Mouse (Mus musculus): ENCODE data around the gene Pbxip1. TPM values are rescaled to one million over a fixed set of nuclear protein-coding genes. Genes with fewer than 3 reads are reported as not detected.

The Pbxip1 gene
- polyA plus RNA-seq, 1 experiment from 2014 or later = 51.7 TPM

DNA sequence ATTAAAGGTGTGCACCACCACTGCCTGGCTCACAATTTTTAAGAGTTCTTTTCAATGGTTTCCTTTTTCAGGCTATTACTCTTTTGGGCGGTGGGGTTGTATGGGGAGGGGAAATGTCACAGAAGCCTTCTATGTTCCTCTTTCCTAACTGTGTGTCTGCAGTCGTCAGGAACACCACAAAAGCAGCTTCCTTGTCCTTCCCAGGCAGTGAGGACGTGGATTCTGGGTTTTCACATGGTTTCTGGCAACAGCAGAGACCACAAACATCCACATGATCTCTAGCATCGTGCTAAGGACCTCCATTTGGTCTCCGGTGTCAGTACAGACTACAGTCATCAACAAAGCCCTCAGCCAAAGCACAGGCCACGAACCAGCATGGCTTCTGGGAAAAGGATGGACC lies 37.3 kb downstream of the Pbxip1 start:
- H3K27me3 ChIP-seq (ENCODE audit: insufficient read depth, low read length) = no peaks in the 10 kb centered on the region
- peaks cover 5% of the 10 kb centered on the region; the same call in 1 of the 2 replicates for H3K36me3 ChIP-seq (ENCODE audit: insufficient read depth, low read length)
- H3K4me1 ChIP-seq (ENCODE audit: insufficient read depth, low read length) = no peaks in the 10 kb centered on the region
- H3K9me3 ChIP-seq (ENCODE audit: low read length) = no peaks in the 10 kb centered on the region
- H3K27ac ChIP-seq (ENCODE audit: low read length) = no peak overlapping the region
- ATAC-seq (ENCODE audit: low FRiP score, low TSS enrichment) = no peak
- no peak overlapping the region for H3K4me3 ChIP-seq (ENCODE audit: low read length)
- H3K4me2 ChIP-seq (replicated peaks; ENCODE audit: low read depth, low read length) = no peak overlapping the region
- WGBS = 72% methylated on average over 6 of the region's 6 CpGs
- no peak overlapping the region for H3K9ac ChIP-seq (replicated peaks; ENCODE audit: low read length)

DNA sequence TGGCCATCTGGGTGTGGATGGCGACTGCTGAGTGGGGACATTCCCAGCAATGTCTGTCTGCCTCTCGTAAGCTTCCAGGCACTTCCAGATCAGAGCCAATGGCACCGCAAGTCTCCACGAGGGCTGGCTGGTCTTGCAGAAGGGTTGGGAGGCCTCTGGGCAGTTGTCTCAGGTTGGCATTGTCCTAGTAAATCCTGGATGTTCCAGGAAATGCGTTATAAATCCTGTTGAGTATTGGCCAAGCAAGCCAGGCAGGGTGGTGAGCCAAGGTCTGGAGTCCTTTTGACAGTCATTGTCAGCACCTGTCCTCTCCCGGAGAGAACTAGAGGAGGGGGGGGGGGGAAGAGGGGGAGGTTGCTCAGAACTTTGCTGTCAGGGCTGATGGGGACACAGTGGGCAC lies 42.5 kb downstream of the Pbxip1 start:
- H3K27me3 ChIP-seq (ENCODE audit: insufficient read depth, low read length) = no peaks in the 10 kb centered on the region
- WGBS = 70% methylated on average over 6 of the region's 6 CpGs
- H3K36me3 ChIP-seq (ENCODE audit: insufficient read depth, low read length) = no peaks in the 10 kb centered on the region
- no peak overlapping the region for H3K27ac ChIP-seq (ENCODE audit: low read length)
- no peak for ATAC-seq (ENCODE audit: low FRiP score, low TSS enrichment)
- H3K4me3 ChIP-seq (ENCODE audit: low read length) = no peak overlapping the region
- H3K9ac ChIP-seq (replicated peaks; ENCODE audit: low read length) = no peak overlapping the region
- H3K4me1 ChIP-seq (ENCODE audit: insufficient read depth, low read length) = no peaks in the 10 kb centered on the region
- no peak overlapping the region for H3K4me2 ChIP-seq (replicated peaks; ENCODE audit: low read depth, low read length)
- no peaks in the 10 kb centered on the region; the same call in 1 of the 2 replicates for H3K9me3 ChIP-seq (ENCODE audit: low read length)

DNA sequence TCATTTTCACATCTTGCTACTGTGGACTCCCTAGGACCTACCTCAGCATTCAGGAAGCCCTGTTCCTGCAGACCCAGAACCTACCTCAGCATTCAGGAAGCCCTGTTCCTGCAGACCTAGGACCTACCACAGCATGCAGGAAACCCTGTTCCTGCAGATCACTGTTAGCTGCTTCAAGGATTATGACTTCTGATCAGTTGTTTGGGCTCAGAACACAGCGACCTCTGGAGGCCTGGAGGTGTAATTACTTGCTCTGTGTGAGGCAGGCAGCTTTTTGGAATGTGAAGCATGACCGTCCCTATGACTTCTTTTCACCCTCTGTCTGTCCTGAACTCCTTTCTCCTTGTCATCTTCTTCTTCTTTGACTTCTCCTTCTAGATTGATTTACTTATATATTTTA lies 45.0 kb downstream of the Pbxip1 start:
- H3K36me3 ChIP-seq (ENCODE audit: insufficient read depth, low read length) = no peaks in the 10 kb centered on the region
- no peaks in the 10 kb centered on the region for H3K4me1 ChIP-seq (ENCODE audit: insufficient read depth, low read length)
- no peak for ATAC-seq (ENCODE audit: low FRiP score, low TSS enrichment)
- H3K9me3 ChIP-seq (ENCODE audit: low read length) = no peaks in the 10 kb centered on the region; the same call in 1 of the 2 replicates
- 45% methylated on average over 2 of the region's 2 CpGs for WGBS
- H3K27ac ChIP-seq (ENCODE audit: low read length) = no peak overlapping the region
- no peak overlapping the region for H3K4me2 ChIP-seq (replicated peaks; ENCODE audit: low read depth, low read length)
- peaks cover 3% of the 10 kb centered on the region; the same call in 1 of the 2 replicates for H3K27me3 ChIP-seq (ENCODE audit: insufficient read depth, low read length)
- no peak overlapping the region for H3K9ac ChIP-seq (replicated peaks; ENCODE audit: low read length)
- H3K4me3 ChIP-seq (ENCODE audit: low read length) = no peak overlapping the region

DNA sequence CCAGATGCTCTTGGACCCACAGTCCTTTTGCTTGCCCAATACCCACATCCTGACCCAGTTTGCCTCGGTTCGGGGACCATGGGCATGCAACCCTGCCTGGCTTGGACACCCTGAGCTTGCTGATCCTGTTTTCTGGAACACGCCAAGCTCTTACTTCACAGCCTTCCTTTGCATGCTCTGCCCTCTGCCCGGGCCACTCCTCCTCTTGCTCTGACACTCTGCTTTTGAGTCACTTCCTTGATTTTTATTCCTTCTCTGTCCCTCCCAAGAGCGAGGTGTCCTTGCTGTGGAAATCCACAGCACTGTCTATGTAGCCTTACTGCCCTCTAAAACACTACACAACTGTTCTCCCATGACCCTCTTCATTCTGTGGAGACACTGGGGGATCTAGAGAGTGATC lies 45.7 kb downstream of the Pbxip1 start:
- Histone ChIP-seq H3K4me1 (ENCODE audit: insufficient read depth, low read length) (no peaks in the 10 kb centered on the region), H3K4me3 (ENCODE audit: low read length) (no peak overlapping the region), H3K4me2 (replicated peaks; ENCODE audit: low read depth, low read length) (no peak overlapping the region), H3K27ac (ENCODE audit: low read length) (no peak overlapping the region), H3K9ac (replicated peaks; ENCODE audit: low read length) (no peak overlapping the region), H3K27me3 (ENCODE audit: insufficient read depth, low read length) (peaks cover 3% of the 10 kb centered on the region; the same call in 1 of the 2 replicates), H3K9me3 (ENCODE audit: low read length) (no peaks in the 10 kb centered on the region; the same call in 1 of the 2 replicates), H3K36me3 (ENCODE audit: insufficient read depth, low read length) (no peaks in the 10 kb centered on the region)
- no peak for ATAC-seq (ENCODE audit: low FRiP score, low TSS enrichment)
- 85% methylated on average over 5 of the region's 5 CpGs for WGBS

GRCm38 (mm10) chr3:89484766-89485524 lies 48.4 kb downstream of the Pbxip1 start:
- Histone ChIP-seq H3K9ac (replicated peaks; ENCODE audit: low read length) (0 out of 2 replicates have a peak overlapping the region, but pooled peaks have one; percentile 29), H3K36me3 (ENCODE audit: insufficient read depth, low read length) (no peaks in the 10 kb centered on the region), H3K4me3 (ENCODE audit: low read length) (peak overlapping the region; percentile 22), H3K9me3 (ENCODE audit: low read length) (no peaks in the 10 kb centered on the region; the same call in 1 of the 2 replicates), H3K27me3 (ENCODE audit: insufficient read depth, low read length) (peaks cover 3% of the 10 kb centered on the region; the same call in 1 of the 2 replicates), H3K4me2 (replicated peaks; ENCODE audit: low read depth, low read length) (peak overlapping the region; percentile 45), H3K4me1 (ENCODE audit: insufficient read depth, low read length) (no peaks in the 10 kb centered on the region), H3K27ac (ENCODE audit: low read length) (no peak overlapping the region)
- WGBS = 21% methylated on average over 24 of the region's 24 CpGs
- ATAC-seq (ENCODE audit: low FRiP score, low TSS enrichment) = peak; percentile 90

GRCm38 (mm10) chr3:89486111-89486510 lies 49.6 kb downstream of the Pbxip1 start:
- 78% methylated on average over 8 of the region's 8 CpGs for WGBS
- no peak overlapping the region for H3K4me2 ChIP-seq (replicated peaks; ENCODE audit: low read depth, low read length)
- no peak overlapping the region for H3K27ac ChIP-seq (ENCODE audit: low read length)
- ATAC-seq (ENCODE audit: low FRiP score, low TSS enrichment) = no peak
- H3K4me3 ChIP-seq (ENCODE audit: low read length) = no peak overlapping the region
- no peaks in the 10 kb centered on the region for H3K36me3 ChIP-seq (ENCODE audit: insufficient read depth, low read length)
- no peak overlapping the region for H3K9ac ChIP-seq (replicated peaks; ENCODE audit: low read length)
- peaks cover 3% of the 10 kb centered on the region; the same call in 1 of the 2 replicates for H3K27me3 ChIP-seq (ENCODE audit: insufficient read depth, low read length)
- H3K9me3 ChIP-seq (ENCODE audit: low read length) = no peaks in the 10 kb centered on the region; the same call in 1 of the 2 replicates
- no peaks in the 10 kb centered on the region for H3K4me1 ChIP-seq (ENCODE audit: insufficient read depth, low read length)

GRCm38 (mm10) chr3:89486916-89487702 lies 50.6 kb downstream of the Pbxip1 start:
- no peak overlapping the region for H3K4me3 ChIP-seq (ENCODE audit: low read length)
- H3K36me3 ChIP-seq (ENCODE audit: insufficient read depth, low read length) = no peaks in the 10 kb centered on the region
- 54% methylated on average over 20 of the region's 20 CpGs for WGBS
- H3K27me3 ChIP-seq (ENCODE audit: insufficient read depth, low read length) = peaks cover 3% of the 10 kb centered on the region; the same call in 1 of the 2 replicates
- no peak overlapping the region for H3K27ac ChIP-seq (ENCODE audit: low read length)
- ATAC-seq (ENCODE audit: low FRiP score, low TSS enrichment) = 0 out of 2 replicates have a peak, but pooled peaks have one; percentile 26
- no peaks in the 10 kb centered on the region for H3K9me3 ChIP-seq (ENCODE audit: low read length)
- H3K4me1 ChIP-seq (ENCODE audit: insufficient read depth, low read length) = peaks cover 2% of the 10 kb centered on the region; the same call in 1 of the 2 replicates
- H3K4me2 ChIP-seq (replicated peaks; ENCODE audit: low read depth, low read length) = no peak overlapping the region
- no peak overlapping the region for H3K9ac ChIP-seq (replicated peaks; ENCODE audit: low read length)

DNA sequence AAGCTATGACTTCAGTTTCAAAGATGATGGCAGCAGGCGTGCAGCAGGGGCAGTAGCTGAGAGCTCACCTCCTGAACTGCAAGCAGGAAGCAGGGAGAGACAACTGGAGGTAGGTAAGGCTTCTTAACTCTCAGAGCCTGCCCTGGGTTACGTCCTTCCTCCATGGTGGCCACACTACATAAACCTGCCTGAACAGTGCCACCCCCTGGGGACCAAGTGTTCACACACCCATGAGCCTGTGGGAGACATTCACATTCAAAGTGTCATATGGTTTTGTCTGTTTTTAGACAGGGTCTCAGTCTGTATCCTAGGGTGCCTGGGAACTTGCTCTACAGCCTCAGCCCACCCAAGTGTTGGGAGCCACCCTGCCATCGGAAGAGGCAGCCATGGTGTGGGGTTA lies 54.3 kb downstream of the Pbxip1 start:
- no peak for ATAC-seq (ENCODE audit: low FRiP score, low TSS enrichment)
- Histone ChIP-seq H3K4me3 (ENCODE audit: low read length) (no peak overlapping the region), H3K4me2 (replicated peaks; ENCODE audit: low read depth, low read length) (no peak overlapping the region), H3K4me1 (ENCODE audit: insufficient read depth, low read length) (peaks cover 12% of the 10 kb centered on the region; the same call in 1 of the 2 replicates), H3K36me3 (ENCODE audit: insufficient read depth, low read length) (no peaks in the 10 kb centered on the region), H3K27ac (ENCODE audit: low read length) (no peak overlapping the region), H3K27me3 (ENCODE audit: insufficient read depth, low read length) (peaks cover 3% of the 10 kb centered on the region; the same call in 1 of the 2 replicates), H3K9ac (replicated peaks; ENCODE audit: low read length) (no peak overlapping the region), H3K9me3 (ENCODE audit: low read length) (no peaks in the 10 kb centered on the region)
- 87% methylated on average over 3 of the region's 3 CpGs for WGBS

DNA sequence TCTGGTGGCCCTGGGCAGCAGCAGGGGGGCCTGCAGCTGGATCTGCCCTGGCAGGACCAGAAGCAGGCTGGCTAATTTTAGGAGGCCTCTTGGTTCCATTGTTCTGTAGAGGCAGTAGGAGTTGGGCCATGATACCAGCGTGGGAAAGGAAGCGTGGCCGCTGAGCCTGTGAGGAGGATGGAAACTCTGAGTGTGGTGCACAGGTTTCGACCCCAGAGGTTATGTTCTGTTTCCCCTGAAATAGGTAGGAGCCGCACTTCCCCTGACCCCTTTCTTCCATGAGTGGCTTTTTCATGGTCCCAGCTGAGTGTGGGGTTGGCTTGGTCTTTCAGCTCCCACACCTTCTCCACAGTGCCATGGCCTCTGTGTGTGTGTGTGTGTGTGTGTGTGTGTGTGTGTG lies 55.1 kb downstream of the Pbxip1 start:
- Histone ChIP-seq H3K4me2 (replicated peaks; ENCODE audit: low read depth, low read length) (no peak overlapping the region), H3K4me3 (ENCODE audit: low read length) (no peak overlapping the region), H3K27me3 (ENCODE audit: insufficient read depth, low read length) (no peaks in the 10 kb centered on the region), H3K9me3 (ENCODE audit: low read length) (no peaks in the 10 kb centered on the region), H3K4me1 (ENCODE audit: insufficient read depth, low read length) (peaks cover 12% of the 10 kb centered on the region; the same call in 1 of the 2 replicates), H3K36me3 (ENCODE audit: insufficient read depth, low read length) (no peaks in the 10 kb centered on the region), H3K9ac (replicated peaks; ENCODE audit: low read length) (no peak overlapping the region), H3K27ac (ENCODE audit: low read length) (no peak overlapping the region)
- ATAC-seq (ENCODE audit: low FRiP score, low TSS enrichment) = no peak
- WGBS = 80% methylated on average over 5 of the region's 5 CpGs
